Mouse (Mus musculus) cortical plate, adult 2 months (tissue): ENCODE measurements at regions not wholly inside any gene's neighbourhood (a gene's known extent, or its start where the extent isn't known, plus 50 kb on each side); places are given as distances from the start of the nearest gene placed in this dataset.

Experiments used
- CTCF ChIP-seq: fragments of 200-500 bp; IDR thresholded peaks from 2 replicates; pipeline ENCODE4 v1.5.1; 2011; ENCODE audit warnings: mild to moderate bottlenecking, control low read depth, low read length; ENCODE audit not compliant: insufficient read depth; ENCODE audit errors: extremely low read depth
- POLR2A ChIP-seq: fragments of 200-500 bp; IDR thresholded peaks from 2 replicates; pipeline ENCODE4 v1.6.1; 2011; ENCODE audit warnings: mild to moderate bottlenecking, low read length, control low read depth; ENCODE audit not compliant: insufficient read depth; ENCODE audit errors: extremely low read depth

GRCm38 (mm10) chr5:149867926-149868325 lies 150.5 kb upstream of the Rxfp2 start:
- TF ChIP-seq POLR2A = no peak
- TF ChIP-seq CTCF = no peak
